Mouse (Mus musculus) heart, adult 2 months (tissue): ENCODE measurements around the gene Eif4enif1.

Experiments used
- CTCF ChIP-seq: fragments of 200-600 bp; IDR thresholded peaks from 2 replicates; pipeline ENCODE4 v1.8.1; 2022; ENCODE audit warnings: antibody characterized with exemption, mild to moderate bottlenecking, moderate library complexity
- EP300 ChIP-seq: fragments of 200-500 bp; IDR thresholded peaks from 2 replicates; pipeline ENCODE4 v1.6.1; 2011; ENCODE audit warnings: low read depth, low read length, control low read depth; ENCODE audit not compliant: insufficient read depth
- POLR2A ChIP-seq: fragments of 200-500 bp; IDR thresholded peaks from 2 replicates; pipeline ENCODE4 v1.6.1; 2011; ENCODE audit warnings: mild to moderate bottlenecking, low read depth, low read length, control low read depth; ENCODE audit not compliant: insufficient read depth

DNA sequence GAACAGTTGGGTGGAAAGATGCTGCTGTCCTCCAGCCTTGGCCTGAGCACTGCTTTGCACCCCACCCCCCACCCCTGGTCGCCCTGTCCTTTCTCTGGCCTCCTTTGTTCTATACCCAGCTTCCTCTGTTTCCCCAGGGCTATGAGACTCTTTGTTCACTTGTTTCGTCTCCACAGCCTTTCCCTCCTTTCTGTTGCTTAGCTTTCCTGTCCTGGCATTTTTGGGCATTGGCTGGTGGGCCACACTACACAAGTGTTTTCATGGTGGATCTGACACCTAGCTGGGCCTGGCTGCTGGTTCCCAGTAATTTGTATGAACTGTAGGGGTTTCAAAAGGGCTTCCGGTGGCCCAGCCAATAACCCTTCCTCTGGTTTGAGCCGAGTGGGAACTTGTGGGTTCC, 91.2 kb downstream of the Eif4enif1 start:
- TF ChIP-seq CTCF (no peak), POLR2A (no peak), EP300 (no peak)
